Mouse (Mus musculus) heart, embryonic 14.5 days (tissue): Measurements from ENCODE around the gene Ift81. TPM values are rescaled to one million over a fixed set of nuclear protein-coding genes. Genes with fewer than 3 reads are reported as not detected.

Experiments
- ATAC-seq: fragments of 200-750 bp; cut with Nextera tagmentation; 2 replicates; pipeline ENCODE4 v1.8.0; 2017; ENCODE audit warnings: low read depth, moderate TSS enrichment; ENCODE audit not compliant: insufficient number of reproducible peaks, insufficient read depth, low FRiP score
- H3K27ac ChIP-seq, 2 experiments: fragments of 200-500 bp in 1 of 2; fragments of 300-500 bp in 1 of 2; sonication (generic) in 1 of 2; replicated peaks in 1 of 2; 2 replicates each; pipeline ENCODE4 v1.5.1; 2012 to 2014; ENCODE audit warnings: low read depth in 2 of 2, low read length in 2 of 2, control low read depth in 1 of 2, mild to moderate bottlenecking in 1 of 2, mixed read lengths in 1 of 2; ENCODE audit not compliant: control insufficient read depth in 1 of 2, insufficient read depth in 1 of 2
- H3K27me3 ChIP-seq: fragments of 300-500 bp; sonication (generic); 2 replicates; pipeline ENCODE4 v1.6.1; 2014; ENCODE audit warnings: mild to moderate bottlenecking, low read length, control low read depth; ENCODE audit not compliant: control insufficient read depth, insufficient read depth
- H3K36me3 ChIP-seq: fragments of 300-500 bp; sonication (generic); 2 replicates; pipeline ENCODE4 v1.6.1; 2014; ENCODE audit warnings: mild to moderate bottlenecking, control low read depth, low read length, mixed read lengths; ENCODE audit not compliant: control insufficient read depth, insufficient read depth
- H3K4me1 ChIP-seq, 2 experiments: fragments of 200-500 bp in 1 of 2; fragments of 300-500 bp in 1 of 2; sonication (generic) in 1 of 2; 2 replicates each; pipeline ENCODE4 v1.6.1; 2012 to 2014; ENCODE audit warnings: low read length in 2 of 2, control low read depth in 1 of 2, mixed read lengths in 1 of 2; ENCODE audit not compliant: control insufficient read depth in 2 of 2, insufficient read depth in 2 of 2
- H3K4me2 ChIP-seq: fragments of 300-500 bp; sonication (generic); 2 replicates; pipeline ENCODE4 v1.6.1; 2014; ENCODE audit warnings: mild to moderate bottlenecking, low read length
- H3K4me3 ChIP-seq, 2 experiments: fragments of 200-500 bp in 1 of 2; fragments of 300-500 bp in 1 of 2; sonication (generic) in 1 of 2; 2 replicates each; pipeline ENCODE4 v1.5.1; 2012 to 2014; ENCODE audit warnings: low read length in 2 of 2, mild to moderate bottlenecking in 2 of 2, control low read depth in 1 of 2, low read depth in 1 of 2, moderate library complexity in 1 of 2; ENCODE audit not compliant: control insufficient read depth in 1 of 2, insufficient read depth in 1 of 2
- H3K9ac ChIP-seq: fragments of 300-500 bp; sonication (generic); 2 replicates; pipeline ENCODE4 v1.6.1; 2014; ENCODE audit warnings: mild to moderate bottlenecking, low read length
- H3K9me3 ChIP-seq: fragments of 300-500 bp; sonication (generic); 2 replicates; pipeline ENCODE4 v1.6.1; 2016; ENCODE audit warnings: low read length, control low read depth; ENCODE audit not compliant: control insufficient read depth
- WGBS: fragments of 180-500 bp; shearing (Covaris S2); extraction: QIAGEN DNeasy Blood & Tissue Kit; methylation state at CpG from one replicate; pipeline ENCODE4 v1.1.7; 2014; 5-methylcytosine and 5-hydroxymethylcytosine counted together
- polyA plus RNA-seq: library from polyadenylated mRNA; unstranded; fragments of >200 nt; fragmentation: Nextera tagmentation; extraction: Ambion mirVana; gene quantifications from 2 replicates; pipeline ENCODE4 v1.2.1, GENCODE M21; 2014

The Ift81 gene
- polyA plus RNA-seq, 1 experiment from 2014 or later: 41.2 TPM

GRCm38 (mm10) chr5:122611651-122612050, 2.7 kb downstream of the Ift81 start:
- H3K27me3 ChIP-seq: no peaks in the 10 kb centered on the region
- no peak overlapping the region for H3K4me3 ChIP-seq
- no peaks in the 10 kb centered on the region for H3K9me3 ChIP-seq
- no peak overlapping the region for H3K9ac ChIP-seq
- peak overlapping the region; percentile 7 to 29; a peak in 2 of 4 replicates for H3K27ac ChIP-seq
- H3K4me2 ChIP-seq: no peak overlapping the region
- H3K4me1 ChIP-seq: peaks cover 5 to 13% of the 10 kb centered on the region in 2 experiments
- H3K36me3 ChIP-seq: peaks cover 33% of the 10 kb centered on the region
- no peak for ATAC-seq
- 69% methylated on average over 5 of the region's 5 CpGs for WGBS

GRCm38 (mm10) chr5:122604894-122605293, 9.4 kb downstream of the Ift81 start:
- ATAC-seq: no peak
- H3K4me3 ChIP-seq: no peak overlapping the region
- WGBS: 51% methylated on average over 2 of the region's 2 CpGs
- peaks cover 5 to 13% of the 10 kb centered on the region in 2 experiments for H3K4me1 ChIP-seq
- H3K36me3 ChIP-seq: peaks cover 64% of the 10 kb centered on the region
- H3K4me2 ChIP-seq: no peak overlapping the region
- H3K9ac ChIP-seq: no peak overlapping the region
- no peaks in the 10 kb centered on the region for H3K9me3 ChIP-seq
- no peak overlapping the region for H3K27ac ChIP-seq
- no peaks in the 10 kb centered on the region for H3K27me3 ChIP-seq

- Histone ChIP-seq H3K27ac (peak overlapping the region; percentile 84 to 89), H3K9ac (0 out of 2 replicates have a peak overlapping the region, but pooled peaks have one; percentile 8), H3K4me1 (peaks cover 5 to 13% of the 10 kb centered on the region in 2 experiments), H3K36me3 (peaks cover 63% of the 10 kb centered on the region), H3K27me3 (no peaks in the 10 kb centered on the region), H3K4me2 (peak overlapping the region; percentile 36), H3K9me3 (no peaks in the 10 kb centered on the region), H3K4me3 (no peak overlapping the region)
- peak; percentile 81 for ATAC-seq
- WGBS: 20% methylated on average over 11 of the region's 11 CpGs
Measured at GRCm38 (mm10) chr5:122602233-122602632, 12.1 kb downstream of the Ift81 start.

GRCm38 (mm10) chr5:122595470-122595869, 18.8 kb downstream of the Ift81 start:
- no peak overlapping the region for H3K4me3 ChIP-seq
- H3K27me3 ChIP-seq: no peaks in the 10 kb centered on the region
- no peak overlapping the region for H3K27ac ChIP-seq
- H3K4me1 ChIP-seq: no peaks in the 10 kb centered on the region
- no peak for ATAC-seq
- 88% methylated on average over 4 of the region's 4 CpGs for WGBS
- 0 out of 2 replicates have a peak, but pooled peaks cover 5% of the 10 kb centered on the region for H3K9me3 ChIP-seq
- no peak overlapping the region for H3K9ac ChIP-seq
- H3K4me2 ChIP-seq: no peak overlapping the region
- H3K36me3 ChIP-seq: peaks cover 73% of the 10 kb centered on the region

- no peak overlapping the region for H3K4me2 ChIP-seq
- no peak overlapping the region for H3K4me3 ChIP-seq
- no peak overlapping the region for H3K9ac ChIP-seq
- H3K9me3 ChIP-seq: 0 out of 2 replicates have a peak, but pooled peaks cover 2% of the 10 kb centered on the region
- ATAC-seq: no peak
- H3K27me3 ChIP-seq: no peaks in the 10 kb centered on the region
- peaks cover 60% of the 10 kb centered on the region for H3K36me3 ChIP-seq
- 0 out of 4 replicates have a peak, but pooled peaks cover 0 to 2% of the 10 kb centered on the region in 2 experiments for H3K4me1 ChIP-seq
- no peak overlapping the region for H3K27ac ChIP-seq
- WGBS: 77% methylated on average over 4 of the region's 4 CpGs
Measured at GRCm38 (mm10) chr5:122589891-122590290, 24.4 kb downstream of the Ift81 start.

GRCm38 (mm10) chr5:122585546-122585945, 28.8 kb downstream of the Ift81 start:
- no peak overlapping the region for H3K27ac ChIP-seq
- 0 out of 2 replicates have a peak, but pooled peaks cover 2% of the 10 kb centered on the region for H3K9me3 ChIP-seq
- 0 out of 4 replicates have a peak, but pooled peaks cover 0 to 2% of the 10 kb centered on the region in 2 experiments for H3K4me1 ChIP-seq
- ATAC-seq: no peak
- WGBS: 59% methylated on average over 9 of the region's 9 CpGs
- no peak overlapping the region for H3K9ac ChIP-seq
- no peak overlapping the region for H3K4me3 ChIP-seq
- peaks cover 33% of the 10 kb centered on the region for H3K36me3 ChIP-seq
- H3K27me3 ChIP-seq: no peaks in the 10 kb centered on the region
- no peak overlapping the region for H3K4me2 ChIP-seq

GRCm38 (mm10) chr5:122584093-122584492, 30.2 kb downstream of the Ift81 start:
- Histone ChIP-seq H3K36me3 (peaks cover 36% of the 10 kb centered on the region), H3K27ac (no peak overlapping the region), H3K4me2 (no peak overlapping the region), H3K4me3 (no peak overlapping the region), H3K4me1 (0 out of 4 replicates have a peak, but pooled peaks cover 0 to 2% of the 10 kb centered on the region in 2 experiments), H3K27me3 (no peaks in the 10 kb centered on the region), H3K9ac (no peak overlapping the region), H3K9me3 (no peaks in the 10 kb centered on the region; the same call in 1 of the 2 replicates)
- ATAC-seq: no peak
- WGBS: 91% methylated on average over 5 of the region's 5 CpGs
